Mouse (Mus musculus) midbrain, embryonic 12.5 days (tissue): ENCODE data around the gene Krit1. TPM values are rescaled to one million over a fixed set of nuclear protein-coding genes. Genes with fewer than 3 reads are reported as not detected.
"Not testable (repeated sequence)": the region's sequence is repeated elsewhere in the genome, so short reads cannot be mapped to it uniquely, and the experiment has no call there.

Experiments
- ATAC-seq: fragments of 200-750 bp; cut with Nextera tagmentation; 2 replicates; pipeline ENCODE4 v1.8.0; 2017; ENCODE audit warnings: low read depth, moderate TSS enrichment, moderate library complexity; ENCODE audit not compliant: low FRiP score
- H3K27ac ChIP-seq: fragments of 300-500 bp; sonication (generic); replicated peaks from 2 replicates; pipeline ENCODE4 v1.5.1; 2016; ENCODE audit warnings: mild to moderate bottlenecking
- H3K27me3 ChIP-seq: fragments of 300-500 bp; sonication (generic); 2 replicates; pipeline ENCODE4 v1.6.1; 2016; ENCODE audit warnings: mild to moderate bottlenecking
- H3K36me3 ChIP-seq: fragments of 300-500 bp; sonication (generic); 2 replicates; pipeline ENCODE4 v1.6.1; 2016
- H3K4me1 ChIP-seq: fragments of 300-500 bp; sonication (generic); 2 replicates; pipeline ENCODE4 v1.6.1; 2016
- H3K4me2 ChIP-seq: fragments of 300-500 bp; sonication (generic); replicated peaks from 2 replicates; pipeline ENCODE4 v1.6.1; 2016; ENCODE audit warnings: mild to moderate bottlenecking, moderate library complexity
- H3K4me3 ChIP-seq: fragments of 300-500 bp; sonication (generic); 2 replicates; pipeline ENCODE4 v1.5.1; 2016; ENCODE audit warnings: mild to moderate bottlenecking
- H3K9ac ChIP-seq: fragments of 300-500 bp; sonication (generic); replicated peaks from 2 replicates; pipeline ENCODE4 v1.6.1; 2016; ENCODE audit warnings: mild to moderate bottlenecking, moderate library complexity
- H3K9me3 ChIP-seq: fragments of 300-500 bp; sonication (generic); 2 replicates; pipeline ENCODE4 v1.6.1; 2016; ENCODE audit warnings: mild to moderate bottlenecking
- WGBS: fragments of 180-500 bp; shearing (Covaris S2); methylation state at CpG from one replicate; pipeline ENCODE4 v1.1.7; 2016; 5-methylcytosine and 5-hydroxymethylcytosine counted together
- polyA plus RNA-seq: library from polyadenylated mRNA; unstranded; fragments of >200 nt; fragmentation: Nextera tagmentation; extraction: Ambion mirVana; gene quantifications from 2 replicates; pipeline ENCODE4 v1.2.1, GENCODE M21; 2016

Gene Krit1
- polyA plus RNA-seq, 1 experiment from 2014 or later = 81.6 TPM

DNA sequence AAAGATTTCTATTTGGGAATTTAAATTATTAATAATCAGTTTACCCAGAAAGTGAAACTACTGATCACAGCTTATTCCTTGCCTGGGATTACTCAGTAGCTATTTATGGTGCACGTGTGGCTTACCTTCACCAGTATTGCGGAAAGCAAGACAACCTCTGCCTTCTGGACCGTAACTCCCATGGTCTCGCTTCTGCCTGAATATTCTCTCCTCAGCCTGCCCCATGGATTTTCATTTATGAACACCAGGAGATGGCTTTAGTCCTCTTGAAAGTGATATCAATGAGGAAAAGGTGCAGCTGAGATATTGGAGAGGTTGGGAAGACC, 91.3 kb downstream of the Krit1 start:
- H3K36me3 ChIP-seq, H3K9ac ChIP-seq, ATAC-seq, H3K4me2 ChIP-seq, H3K9me3 ChIP-seq, H3K4me3 ChIP-seq, H3K27ac ChIP-seq, H3K4me1 ChIP-seq, H3K27me3 ChIP-seq: not testable (repeated sequence)
- WGBS = 95% methylated on average over 4 of the region's 4 CpGs

Other genes with a start within 250 kb of the Krit1 start
- 4.3 and 4.9 TPM in 2 replicates for gene 1700109H08Rik, start 231.6 kb upstream of the Krit1 start, polyA plus RNA-seq
- 21.0 and 24.8 TPM in 2 replicates for gene Pex1, start 207.1 kb upstream of the Krit1 start, polyA plus RNA-seq
- gene Rbm48, start 206.6 kb upstream of the Krit1 start, polyA plus RNA-seq = 15.6 and 15.8 TPM in 2 replicates
- gene Tmbim7, start 152.0 kb upstream of the Krit1 start, polyA plus RNA-seq = 0.14 TPM in 1 of 2 replicates, not detected in the other
- 76.6 and 86.4 TPM in 2 replicates for gene Gatad1, start 146.0 kb upstream of the Krit1 start, polyA plus RNA-seq
- gene Ankib1, start 259 bp upstream of the Krit1 start, polyA plus RNA-seq = 22.6 and 23.3 TPM in 2 replicates
- gene Lrrd1, start 42.0 kb downstream of the Krit1 start, polyA plus RNA-seq = 0.14 TPM in 1 of 2 replicates, not detected in the other
- gene Mterf1a, start 90.7 kb downstream of the Krit1 start, polyA plus RNA-seq = 9.8 and 10.9 TPM in 2 replicates
- gene Akap9, start 124.9 kb downstream of the Krit1 start, polyA plus RNA-seq = 296 and 316 TPM in 2 replicates